Mouse (Mus musculus) lung, embryonic 14.5 days (tissue): Measurements from ENCODE around the gene Pde4c. TPM values are rescaled to one million over a fixed set of nuclear protein-coding genes. Genes with fewer than 3 reads are reported as not detected.

Source experiments
- ATAC-seq: fragments of 200-750 bp; cut with Nextera tagmentation; 2 replicates; pipeline ENCODE4 v1.8.0; 2017; ENCODE audit warnings: mild to moderate bottlenecking, moderate TSS enrichment, moderate library complexity; ENCODE audit not compliant: insufficient read depth
- DNase-seq: peaks from one replicate; pipeline ENCODE4 v3.0.0-alpha.2; 2015
- H3K27ac ChIP-seq: fragments of 300-500 bp; sonication (generic); 2 replicates; pipeline ENCODE4 v1.5.1; 2014; ENCODE audit warnings: low read depth, mild to moderate bottlenecking, moderate library complexity
- H3K27me3 ChIP-seq: fragments of 300-500 bp; sonication (generic); 2 replicates; pipeline ENCODE4 v1.6.1; 2014; ENCODE audit warnings: low read length, control low read depth; ENCODE audit not compliant: insufficient read depth
- H3K36me3 ChIP-seq: fragments of 300-500 bp; sonication (generic); 2 replicates; pipeline ENCODE4 v1.6.1; 2014; ENCODE audit warnings: control low read depth; ENCODE audit not compliant: insufficient read depth
- H3K4me1 ChIP-seq: fragments of 300-500 bp; sonication (generic); 2 replicates; pipeline ENCODE4 v1.6.1; 2014; ENCODE audit warnings: antibody characterized with exemption, control low read depth; ENCODE audit not compliant: insufficient read depth
- H3K4me2 ChIP-seq: fragments of 300-500 bp; sonication (generic); 2 replicates; pipeline ENCODE4 v1.6.1; 2014; ENCODE audit warnings: mild to moderate bottlenecking
- H3K4me3 ChIP-seq: fragments of 300-500 bp; sonication (generic); 2 replicates; pipeline ENCODE4 v1.5.1; 2014; ENCODE audit warnings: low read depth, low read length
- H3K9ac ChIP-seq: fragments of 300-500 bp; sonication (generic); 2 replicates; pipeline ENCODE4 v1.6.1; 2014
- H3K9me3 ChIP-seq: fragments of 300-500 bp; sonication (generic); 2 replicates; pipeline ENCODE4 v1.6.1; 2016; ENCODE audit warnings: low read depth, low read length, control low read depth
- CTCF ChIP-seq: IDR thresholded peaks from 2 replicates; pipeline ENCODE4 v1.5.1; 2016; ENCODE audit warnings: antibody characterized with exemption, low read depth
- WGBS: fragments of 180-500 bp; shearing (Covaris S2); extraction: QIAGEN DNeasy Blood & Tissue Kit; methylation state at CpG from one replicate; pipeline ENCODE4 v1.1.7; 2014; 5-methylcytosine and 5-hydroxymethylcytosine counted together
- polyA plus RNA-seq: library from polyadenylated mRNA; unstranded; fragments of >200 nt; fragmentation: Nextera tagmentation; extraction: Ambion mirVana; gene quantifications from 2 replicates; pipeline ENCODE4 v1.2.1, GENCODE M21; 2014

Gene Pde4c
- polyA plus RNA-seq, 1 experiment from 2014 or later, result 0.17 TPM

DNA sequence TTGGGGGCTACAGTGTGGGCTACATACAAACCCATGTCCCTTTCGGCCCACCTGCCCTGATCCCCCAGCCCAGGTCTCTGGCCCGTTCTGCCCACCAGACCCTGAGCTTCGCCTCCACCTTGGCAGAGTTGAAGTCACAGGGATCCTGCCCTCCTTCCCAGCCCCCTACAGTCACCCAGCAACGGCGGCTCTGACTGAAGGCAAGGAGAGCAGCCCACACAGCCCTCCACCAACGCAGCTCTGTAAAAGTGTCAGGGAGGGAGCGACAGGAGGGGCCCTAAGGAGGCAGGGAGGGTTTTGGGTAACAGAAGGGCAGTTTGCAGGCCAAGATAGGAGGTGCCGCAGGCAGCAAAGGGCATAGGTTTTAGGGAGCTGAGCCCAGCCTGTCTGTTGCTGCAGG lies 67.3 kb downstream of the Pde4c start:
- ATAC-seq, result no peak
- peaks cover 30% of the 10 kb centered on the region for H3K36me3 ChIP-seq
- H3K27me3 ChIP-seq, result no peaks in the 10 kb centered on the region
- TF ChIP-seq CTCF, result no peak
- peak overlapping the region; percentile 89 for H3K4me2 ChIP-seq
- H3K4me1 ChIP-seq, result peaks cover 9% of the 10 kb centered on the region
- 53% methylated on average over 8 of the region's 8 CpGs for WGBS
- H3K9me3 ChIP-seq, result no peaks in the 10 kb centered on the region
- H3K9ac ChIP-seq, result peak overlapping the region; percentile 47
- no peak for DNase-seq
- H3K4me3 ChIP-seq, result peak overlapping the region; percentile 65
- H3K27ac ChIP-seq, result no peak overlapping the region

DNA sequence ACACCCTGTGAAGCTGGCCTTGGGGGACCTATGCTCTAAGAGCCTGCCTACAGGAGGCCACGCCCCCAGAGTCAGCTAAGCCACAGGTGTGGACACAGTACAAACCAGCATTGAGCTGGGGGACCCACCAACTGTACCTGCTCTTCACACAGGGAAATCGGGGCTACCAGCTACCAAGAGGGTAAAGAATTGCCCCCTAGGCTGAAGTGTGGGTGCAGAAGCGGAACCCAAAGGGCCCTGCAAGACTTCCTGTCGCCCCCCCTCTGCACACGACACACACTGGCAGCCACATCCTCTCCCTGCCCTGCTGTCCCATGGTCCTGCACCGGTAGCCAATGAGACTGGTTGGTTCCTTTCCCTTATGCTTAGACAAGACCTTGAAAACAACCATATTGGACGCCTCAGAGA lies 67.8 kb downstream of the Pde4c start:
- Histone ChIP-seq H3K9me3 (no peaks in the 10 kb centered on the region), H3K4me2 (peak overlapping the region; percentile 89), H3K27ac (no peak overlapping the region), H3K27me3 (no peaks in the 10 kb centered on the region), H3K36me3 (peaks cover 26% of the 10 kb centered on the region), H3K4me1 (peaks cover 9% of the 10 kb centered on the region), H3K9ac (peak overlapping the region; percentile 76), H3K4me3 (peak overlapping the region; percentile 65)
- 47% methylated on average over 7 of the region's 7 CpGs for WGBS
- DNase-seq, result peak; percentile 44
- TF ChIP-seq CTCF, result no peak
- ATAC-seq, result no peak

DNA sequence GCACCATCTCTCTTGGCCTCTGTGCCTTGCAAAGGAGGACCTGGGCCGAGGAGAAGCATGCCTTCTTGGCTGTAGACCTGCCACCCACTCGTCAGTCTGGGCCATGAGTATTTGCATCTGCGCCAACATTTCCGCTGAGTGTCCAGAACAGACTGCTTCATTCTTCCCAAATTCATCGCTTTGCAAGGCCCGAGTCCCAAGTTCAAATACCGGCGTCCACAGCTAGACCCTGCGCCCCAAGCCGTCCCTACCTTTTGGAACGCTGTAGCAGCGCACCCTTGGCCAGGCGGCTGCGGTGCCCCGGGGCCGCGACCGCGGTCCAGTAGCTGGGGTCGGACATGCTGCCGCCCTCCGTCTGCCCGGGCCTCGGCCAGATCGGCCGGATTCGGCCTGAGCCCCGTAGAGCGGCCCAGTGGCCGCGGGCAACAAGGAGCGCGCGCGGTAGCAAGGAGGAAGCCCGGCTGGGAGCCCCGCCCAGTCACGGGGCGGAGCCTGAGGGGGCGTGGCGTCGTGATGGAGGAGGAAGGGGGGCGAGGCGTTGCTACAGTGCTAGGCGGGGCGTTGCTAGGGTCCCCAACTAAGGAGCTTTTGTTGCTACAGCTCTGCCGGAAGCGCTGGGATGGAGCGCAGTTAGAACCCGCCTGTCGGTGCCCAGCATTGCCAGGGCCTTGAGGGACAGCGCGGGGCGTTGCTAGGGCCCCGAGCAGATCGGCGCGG lies 68.6 kb downstream of the Pde4c start:
- DNase-seq (peak; percentile 98), ATAC-seq (peak; percentile 83)
- H3K4me2 ChIP-seq, result peak overlapping the region; percentile 89
- peak overlapping the region; percentile 65 for H3K4me3 ChIP-seq
- peak overlapping the region; percentile 79 for H3K27ac ChIP-seq
- peaks cover 17% of the 10 kb centered on the region; the same call in 1 of the 2 replicates for H3K36me3 ChIP-seq
- H3K4me1 ChIP-seq, result peaks cover 9% of the 10 kb centered on the region
- H3K27me3 ChIP-seq, result no peaks in the 10 kb centered on the region
- no peaks in the 10 kb centered on the region for H3K9me3 ChIP-seq
- TF ChIP-seq CTCF, result no peak
- whole genome bisulfite sequencing, result 4% methylated on average over 58 of the region's 58 CpGs
- H3K9ac ChIP-seq, result peak overlapping the region; percentile 76

DNA sequence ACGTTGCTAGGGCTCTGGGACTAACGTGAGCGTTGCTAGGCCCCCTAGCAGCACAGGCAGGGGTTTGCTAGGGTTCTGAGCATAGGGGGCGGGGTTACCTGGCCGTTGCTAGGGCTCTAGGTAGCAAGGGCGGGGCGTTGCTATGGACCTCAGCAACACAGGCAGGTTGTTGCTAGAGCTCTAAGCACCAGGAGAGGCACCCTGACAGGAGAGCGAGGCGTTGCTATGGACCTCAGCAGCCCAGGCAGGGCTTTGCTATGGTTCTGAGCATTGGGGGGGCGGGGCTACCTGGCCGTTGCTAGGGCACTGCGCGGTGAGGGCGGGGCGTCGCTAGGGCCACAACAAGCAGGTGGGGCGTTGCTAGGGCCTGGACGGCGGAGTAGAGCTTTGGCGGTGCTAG lies 69.2 kb downstream of the Pde4c start:
- H3K4me1 ChIP-seq, result peaks cover 9% of the 10 kb centered on the region
- no peak for TF ChIP-seq CTCF
- peak overlapping the region; percentile 32 for H3K9ac ChIP-seq
- no peaks in the 10 kb centered on the region for H3K9me3 ChIP-seq
- H3K4me3 ChIP-seq, result peak overlapping the region; percentile 65
- peaks cover 12% of the 10 kb centered on the region; the same call in 1 of the 2 replicates for H3K36me3 ChIP-seq
- H3K27me3 ChIP-seq, result peaks cover 2% of the 10 kb centered on the region
- under 1% methylated on average over 20 of the region's 20 CpGs for WGBS
- peak overlapping the region; percentile 89 for H3K4me2 ChIP-seq
- peak; percentile 45 for ATAC-seq
- DNase-seq, result no peak
- peak overlapping the region; percentile 79 for H3K27ac ChIP-seq

DNA sequence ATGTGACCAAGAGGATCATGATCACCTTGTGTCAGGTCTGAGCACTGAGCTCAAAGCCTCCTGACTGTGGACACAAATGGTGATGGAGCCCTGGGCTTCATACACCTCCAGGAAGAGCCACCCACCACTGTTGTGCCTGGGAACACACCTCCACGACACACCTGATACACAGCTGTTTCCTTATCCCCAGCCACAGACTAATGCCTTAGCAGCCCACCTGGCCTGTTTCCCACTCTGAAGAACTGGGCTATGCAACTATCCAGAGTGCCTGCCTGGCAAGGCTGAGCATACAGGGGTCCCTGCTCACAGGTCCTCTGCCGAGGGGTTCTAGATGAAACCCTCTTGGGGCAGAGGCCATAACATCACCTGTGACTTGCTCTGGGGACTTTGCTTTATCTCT lies 70.7 kb downstream of the Pde4c start:
- H3K4me1 ChIP-seq, result peaks cover 13% of the 10 kb centered on the region
- H3K4me2 ChIP-seq, result no peak overlapping the region
- H3K27ac ChIP-seq, result no peak overlapping the region
- no peak for ATAC-seq
- DNase-seq, result no peak
- H3K9me3 ChIP-seq, result no peaks in the 10 kb centered on the region
- no peak overlapping the region for H3K9ac ChIP-seq
- WGBS, result 68% methylated on average over 2 of the region's 2 CpGs
- no peak for TF ChIP-seq CTCF
- no peak overlapping the region for H3K4me3 ChIP-seq
- H3K27me3 ChIP-seq, result peaks cover 17% of the 10 kb centered on the region
- H3K36me3 ChIP-seq, result 0 out of 2 replicates have a peak, but pooled peaks cover 3% of the 10 kb centered on the region

DNA sequence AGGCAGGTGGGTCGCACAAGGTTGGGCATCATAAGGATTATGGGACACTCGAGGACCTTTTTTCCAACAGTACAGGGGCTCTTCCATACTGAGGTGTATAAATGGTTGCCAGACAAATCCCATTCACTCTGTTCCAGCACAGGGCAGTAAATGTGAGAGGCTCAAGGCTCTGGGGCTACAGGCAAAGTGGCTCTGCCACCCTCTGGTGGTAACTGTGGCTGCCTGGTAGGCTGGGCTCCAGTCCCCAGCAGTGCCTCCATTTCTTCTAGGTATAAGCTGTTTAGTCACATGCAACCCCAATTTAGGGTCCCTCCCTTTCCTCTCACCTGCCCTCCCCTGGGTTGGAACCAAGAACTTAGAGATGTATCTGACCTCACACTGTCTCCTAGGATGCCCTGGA lies 71.8 kb downstream of the Pde4c start:
- no peak for DNase-seq
- Histone ChIP-seq H3K9me3 (no peaks in the 10 kb centered on the region), H3K36me3 (no peaks in the 10 kb centered on the region), H3K4me2 (no peak overlapping the region), H3K27me3 (peaks cover 23% of the 10 kb centered on the region), H3K27ac (no peak overlapping the region), H3K9ac (no peak overlapping the region), H3K4me1 (peaks cover 13% of the 10 kb centered on the region), H3K4me3 (no peak overlapping the region)
- ATAC-seq, result no peak
- 89% methylated on average over 2 of the region's 2 CpGs for WGBS
- TF ChIP-seq CTCF, result no peak; the same call in 1 of the 2 replicates

DNA sequence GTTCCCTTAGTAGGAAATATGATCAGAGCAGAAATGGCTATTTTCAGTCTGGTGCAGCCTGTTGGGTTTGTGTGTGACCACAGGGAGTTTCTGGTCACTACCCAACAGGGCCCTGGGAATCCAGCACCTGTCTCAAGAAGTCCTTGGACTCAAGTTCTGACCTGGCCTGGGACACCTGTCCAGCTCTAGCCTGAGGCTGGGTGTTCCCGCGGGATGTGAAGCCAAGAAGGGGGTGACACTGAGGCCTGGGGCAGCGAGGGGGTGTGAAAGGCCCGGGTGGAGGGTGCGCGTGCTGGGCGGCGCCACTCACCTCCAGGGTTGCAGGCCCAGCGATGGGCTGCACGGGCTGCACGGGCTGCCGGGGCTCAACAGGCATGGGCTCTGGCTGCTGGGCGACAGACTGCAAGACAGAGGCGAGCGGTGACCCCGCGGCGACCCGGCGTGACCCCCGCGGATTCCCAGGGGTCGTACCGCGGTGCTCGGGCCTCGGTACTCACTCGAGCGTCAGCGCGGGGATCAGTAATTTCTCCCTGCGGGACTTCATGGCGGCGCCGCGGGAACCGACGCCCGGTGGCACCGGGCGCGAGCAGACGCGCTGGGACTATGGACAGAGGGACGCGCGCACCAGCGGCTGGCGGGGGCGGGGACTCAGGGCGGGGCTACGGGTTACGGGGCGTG lies 73.0 kb downstream of the Pde4c start:
- Histone ChIP-seq H3K9me3 (no peaks in the 10 kb centered on the region), H3K4me2 (peak overlapping the region; percentile 91), H3K36me3 (no peaks in the 10 kb centered on the region), H3K27me3 (peaks cover 23% of the 10 kb centered on the region), H3K9ac (peak overlapping the region; percentile 40), H3K4me3 (peak overlapping the region; percentile 52), H3K4me1 (peaks cover 8% of the 10 kb centered on the region), H3K27ac (no peak overlapping the region)
- TF ChIP-seq CTCF, result no peak
- ATAC-seq (peak; percentile 1; the same call in 1 of the 2 replicates), DNase-seq (no peak)
- WGBS, result 3% methylated on average over 46 of the region's 54 CpGs
